ENCODE assay signal across 24 mouse cellular contexts in the genomic region with DNA sequence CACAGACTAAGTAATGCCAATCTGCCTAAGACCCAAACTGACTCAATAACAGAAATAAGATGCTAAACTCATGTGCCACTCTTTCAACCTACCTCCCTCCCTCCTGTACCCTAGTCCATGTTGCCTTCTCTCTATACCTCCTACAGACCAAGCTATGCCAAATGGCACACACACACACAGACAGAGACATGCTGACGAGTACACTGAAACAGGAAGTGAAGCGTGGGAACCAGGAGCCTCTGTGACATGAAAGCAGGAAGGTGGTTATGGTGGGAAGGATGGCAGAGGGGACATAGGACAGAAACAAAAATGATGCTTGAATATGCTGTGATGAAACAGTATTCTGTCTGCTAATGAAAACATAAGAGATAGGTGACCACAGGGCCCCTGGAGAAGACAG. TPM values are rescaled to one million over a fixed set of nuclear protein-coding genes. Genes with fewer than 3 reads are reported as not detected.
DNase-seq lines count a peak whose midpoint lies in the region; ATAC-seq and TF ChIP-seq lines count a peak whose summit lies in the region.
"Had no signal": no experiment of that assay in that cellular context is flagged by ENCODE, and none has a peak within 500 bp of the region (broad histone marks: within the 10 kb centered on the region; RNA-seq: fewer than 3 reads in every experiment).

No protein-coding gene starts in this region.

- no peak overlapping the region for H3K4me2 ChIP-seq in heart, embryonic 11.5 days
- no peak overlapping the region for H3K4me2 ChIP-seq in hindbrain, postnatal 0 days (ENCODE audit: low read depth, low read length)
- H3K4me2 ChIP-seq: embryonic facial prominence, embryonic 12.5 days; heart, embryonic 13.5 days; hindbrain, embryonic 14.5 days; midbrain, embryonic 11.5 days; neural tube, embryonic 15.5 days; stomach, embryonic 15.5 days had no signal

- H3K9ac ChIP-seq in heart, embryonic 11.5 days (ENCODE audit: low read depth, low read length): no peak overlapping the region
- H3K9ac ChIP-seq in hindbrain, postnatal 0 days (replicated peaks; ENCODE audit: low read length): no peak overlapping the region
- H3K9ac ChIP-seq: embryonic facial prominence, embryonic 12.5 days; heart, embryonic 13.5 days; hindbrain, embryonic 14.5 days; neural tube, embryonic 15.5 days; stomach, embryonic 15.5 days had no signal

- H3K36me3 ChIP-seq in heart, embryonic 11.5 days (ENCODE audit: control insufficient read depth, insufficient read depth, low read length): peaks cover 16% of the 10 kb centered on the region
- H3K36me3 ChIP-seq in thymus, adult 2 months (ENCODE audit: control insufficient read depth, insufficient read depth, low read length): peaks cover 77% of the 10 kb centered on the region
- peaks cover 94% of the 10 kb centered on the region for H3K36me3 ChIP-seq in megakaryocyte, embryonic 14.5 days (replicated peaks; ENCODE audit: low read length)
- H3K36me3 ChIP-seq in hindbrain, postnatal 0 days (ENCODE audit: insufficient read depth, low read length): peaks cover 64% of the 10 kb centered on the region

- DNase-seq in heart, adult 11 months: peak; percentile 83
- peak; percentile 21 for DNase-seq in thymus, postnatal 25 days
- no peak for DNase-seq in thymus, adult 2 months
- no peak for DNase-seq in urinary bladder, postnatal 10 days (ENCODE audit: low spot score)
- no peak for DNase-seq in hindbrain, postnatal 0 days (ENCODE audit: low spot score)
- no peak for DNase-seq in natural killer cell, adult 2 months (ENCODE audit: low spot score in 2 of 2)
- DNase-seq: cerebellum, adult 8-10 months; layer of hippocampus, postnatal 36 days; left cerebral cortex, postnatal 4 days; lung, adult 18-20 months; lung, postnatal 14 days had no signal

- no peak for TF ChIP-seq POLR2A in thymus, adult 2 months (IDR thresholded peaks at IDR 0.05; ENCODE audit: control insufficient read depth, extremely low read depth, insufficient read depth, low read length, poor library complexity)

- H3K4me3 ChIP-seq in heart, embryonic 11.5 days (ENCODE audit: low read depth, low read length): no peak overlapping the region
- no peak overlapping the region for H3K4me3 ChIP-seq in thymus, adult 2 months (ENCODE audit: control insufficient read depth, insufficient read depth, low read length)
- peak overlapping the region; percentile 10 for H3K4me3 ChIP-seq in megakaryocyte, embryonic 14.5 days (replicated peaks)
- no peak overlapping the region for H3K4me3 ChIP-seq in hindbrain, postnatal 0 days (ENCODE audit: low read length)
- H3K4me3 ChIP-seq: embryonic facial prominence, embryonic 12.5 days; erythroblast, embryonic 14.5 days; heart, embryonic 13.5 days; neural tube, embryonic 15.5 days; stomach, embryonic 15.5 days had no signal

- no peak for TF ChIP-seq CTCF in thymus, adult 2 months (IDR thresholded peaks at IDR 0.05; ENCODE audit: borderline replicate concordance, control insufficient read depth, extremely low read depth, insufficient read depth, low read length, poor library complexity)
- no peak for TF ChIP-seq CTCF in hindbrain, postnatal 0 days (IDR thresholded peaks at IDR 0.05; ENCODE audit: low read depth)

- no peaks in the 10 kb centered on the region for H3K4me1 ChIP-seq in heart, embryonic 11.5 days (ENCODE audit: control insufficient read depth, insufficient read depth, low read length)
- H3K4me1 ChIP-seq in thymus, adult 2 months (replicated peaks; ENCODE audit: control insufficient read depth, insufficient read depth, low read length): no peaks in the 10 kb centered on the region
- H3K4me1 ChIP-seq in megakaryocyte, embryonic 14.5 days: peaks cover 21% of the 10 kb centered on the region
- no peaks in the 10 kb centered on the region for H3K4me1 ChIP-seq in hindbrain, postnatal 0 days (ENCODE audit: insufficient read depth, low read length)
- H3K4me1 ChIP-seq: embryonic facial prominence, embryonic 12.5 days; heart, embryonic 13.5 days; neural tube, embryonic 15.5 days; stomach, embryonic 15.5 days had no signal

- H3K27ac ChIP-seq in heart, embryonic 11.5 days (ENCODE audit: low read depth, low read length): no peak overlapping the region
- no peak overlapping the region for H3K27ac ChIP-seq in thymus, adult 2 months (ENCODE audit: control insufficient read depth, insufficient read depth, low read length)
- H3K27ac ChIP-seq in hindbrain, postnatal 0 days: no peak overlapping the region
- H3K27ac ChIP-seq: embryonic facial prominence, embryonic 12.5 days; heart, embryonic 13.5 days; hindbrain, embryonic 14.5 days; kidney, postnatal 0 days; neural tube, embryonic 15.5 days; stomach, embryonic 15.5 days had no signal

- no peaks in the 10 kb centered on the region for H3K27me3 ChIP-seq in heart, embryonic 11.5 days (ENCODE audit: control insufficient read depth, insufficient read depth, low read length)
- H3K27me3 ChIP-seq in thymus, adult 2 months (ENCODE audit: control insufficient read depth, insufficient read depth, low read length): no peaks in the 10 kb centered on the region
- no peaks in the 10 kb centered on the region for H3K27me3 ChIP-seq in megakaryocyte, embryonic 14.5 days (replicated peaks)
- H3K27me3 ChIP-seq in hindbrain, postnatal 0 days (ENCODE audit: insufficient read depth, low read length): no peaks in the 10 kb centered on the region
- H3K27me3 ChIP-seq: embryonic facial prominence, embryonic 12.5 days; heart, embryonic 13.5 days; neural tube, embryonic 15.5 days; stomach, embryonic 15.5 days had no signal

- no peaks in the 10 kb centered on the region for H3K9me3 ChIP-seq in heart, embryonic 11.5 days (replicated peaks; ENCODE audit: control insufficient read depth, low read length)
- no peaks in the 10 kb centered on the region for H3K9me3 ChIP-seq in megakaryocyte, embryonic 14.5 days
- H3K9me3 ChIP-seq in hindbrain, postnatal 0 days (ENCODE audit: low read length): no peaks in the 10 kb centered on the region
- H3K9me3 ChIP-seq: embryonic facial prominence, embryonic 12.5 days; heart, embryonic 13.5 days; neural tube, embryonic 15.5 days; stomach, embryonic 15.5 days had no signal

- WGBS in heart, embryonic 11.5 days (ENCODE audit: insufficient replicate concordance): 78% methylated on average over 2 of the region's 2 CpGs
- WGBS in thymus, adult 2 months: 17% methylated on average over 2 of the region's 2 CpGs
- WGBS in hindbrain, postnatal 0 days: 90% methylated on average over 2 of the region's 2 CpGs

- no peak for ATAC-seq in heart, embryonic 11.5 days (replicated peaks; ENCODE audit: insufficient number of reproducible peaks, low FRiP score, low TSS enrichment)
- no peak for ATAC-seq in hindbrain, postnatal 0 days
- ATAC-seq: forebrain, embryonic 14.5 days; intestine, postnatal 0 days had no signal

RNA-seq across cellular contexts. Expression of gene Ropn1l, which starts 7.0 kb away (rescaled TPM):
- polyA plus RNA-seq in heart, embryonic 11.5 days (2014; fragmentation: Nextera tagmentation; extraction: Ambion mirVana): 3.3 TPM in 2 replicates
- 0.92 and 1.1 TPM in 2 replicates for polyA plus RNA-seq in thymus, adult 2 months (2012; rRNA removed)
- polyA plus RNA-seq in megakaryocyte, embryonic 14.5 days (2012; ENCODE audit: insufficient read depth, low replicate concordance): 6.7 TPM in 1 of 2 replicates, not detected in the other
- total RNA-seq in hindbrain, postnatal 0 days (2014; rRNA removed): 0.68 and 0.73 TPM in 2 replicates
- 3.4 and 3.7 TPM in 2 replicates for polyA plus RNA-seq in hindbrain, postnatal 0 days (2015; fragmentation: Nextera tagmentation; extraction: Ambion mirVana)
- total RNA-seq: heart, postnatal 25 days had no signal

Comparison
In these comparisons a context has a peak if more than half of its experiments do, and no peak if none do; other contexts are left out.
1. DNase-seq: peak in heart, adult 11 months (single experiment) and thymus, postnatal 25 days (single experiment); none in thymus, adult 2 months (single experiment), urinary bladder, postnatal 10 days (single experiment), hindbrain, postnatal 0 days (single experiment) and natural killer cell, adult 2 months (0 of 2).